Mouse (Mus musculus) myocyte (in vitro differentiated cells): Measurements from ENCODE around the gene 4930579F01Rik.

Experiments used
- CEBPB ChIP-seq: IDR thresholded peaks from 2 replicates; pipeline ENCODE4 v1.6.1; 2011; ENCODE audit warnings: mild to moderate bottlenecking, moderate library complexity; ENCODE audit not compliant: poor library complexity, insufficient read depth, severe bottlenecking
- E2F4 ChIP-seq: IDR thresholded peaks from one replicate; pipeline ENCODE4 v1.6.1; 2011; ENCODE audit warnings: mild to moderate bottlenecking, control low read depth, moderate library complexity; ENCODE audit not compliant: insufficient read depth
- MAX ChIP-seq: IDR thresholded peaks from one replicate; pipeline ENCODE4 v1.6.1; 2011; ENCODE audit warnings: low read depth, mild to moderate bottlenecking, control low read depth
- MYOD1 ChIP-seq, 3 experiments: IDR thresholded peaks; one replicate each; pipeline ENCODE4 v1.6.1; 2011; ENCODE audit warnings: control low read depth in 2 of 3, low read depth in 2 of 3, mild to moderate bottlenecking in 2 of 3, moderate library complexity in 1 of 3; ENCODE audit not compliant: insufficient read length in 2 of 3, control insufficient read depth in 1 of 3
- MYOG ChIP-seq, 3 experiments: IDR thresholded peaks; one replicate each; pipeline ENCODE4 v1.6.1; 2011; ENCODE audit warnings: control low read depth in 2 of 3, low read depth in 2 of 3, mild to moderate bottlenecking in 2 of 3; ENCODE audit not compliant: insufficient read length in 2 of 3, control insufficient read depth in 1 of 3, insufficient read depth in 1 of 3
- POLR2A ChIP-seq: IDR thresholded peaks from one replicate; pipeline ENCODE4 v1.6.1; 2011; ENCODE audit warnings: low read depth, mild to moderate bottlenecking, control low read depth, moderate library complexity; ENCODE audit not compliant: insufficient read length
- POLR2AphosphoS2 ChIP-seq: IDR thresholded peaks from one replicate; pipeline ENCODE4 v1.6.1; 2011; ENCODE audit warnings: low read depth, control low read depth; ENCODE audit not compliant: insufficient read length
- REST ChIP-seq: IDR thresholded peaks from one replicate; pipeline ENCODE4 v1.6.1; 2011; ENCODE audit warnings: mild to moderate bottlenecking, control low read depth, moderate library complexity; ENCODE audit not compliant: insufficient read depth, insufficient read length
- SRF ChIP-seq: IDR thresholded peaks from one replicate; pipeline ENCODE4 v1.6.1; 2011; ENCODE audit warnings: low read depth; ENCODE audit not compliant: control insufficient read depth, insufficient read length
- TCF12 ChIP-seq: IDR thresholded peaks from one replicate; pipeline ENCODE4 v1.6.1; 2011; ENCODE audit warnings: mild to moderate bottlenecking, control low read depth; ENCODE audit not compliant: poor library complexity, insufficient read depth, severe bottlenecking
- TCF3 ChIP-seq: IDR thresholded peaks from one replicate; pipeline ENCODE4 v1.6.1; 2011; ENCODE audit warnings: low read depth, control low read depth; ENCODE audit not compliant: insufficient read length
- USF1 ChIP-seq: IDR thresholded peaks from one replicate; pipeline ENCODE4 v1.6.1; 2011; ENCODE audit warnings: low read depth, mild to moderate bottlenecking, control low read depth, moderate library complexity

DNA sequence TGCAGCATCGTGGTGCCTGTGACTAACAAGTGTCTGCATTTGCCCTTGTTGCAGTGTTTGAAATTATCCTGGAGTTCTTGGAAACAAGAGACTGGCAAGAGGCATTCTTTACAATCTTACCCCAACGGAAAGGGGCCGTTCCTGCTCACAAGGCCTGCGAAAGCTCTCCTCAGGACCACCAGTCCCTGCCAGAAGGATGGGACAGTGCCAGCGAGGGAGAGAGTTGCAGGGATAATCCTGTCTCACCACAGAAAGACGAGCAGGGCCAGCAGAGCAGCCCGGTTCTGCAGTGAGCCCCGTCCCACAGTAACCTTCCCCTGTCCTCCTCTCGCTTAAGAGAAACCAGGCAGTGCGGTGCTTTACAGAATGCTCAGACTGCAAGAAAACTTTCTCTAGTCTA lies 37.0 kb downstream of the 4930579F01Rik start:
- TF ChIP-seq MAX (no peak), CEBPB (no peak), TCF12 (no peak), POLR2A (no peak), MYOG (IDR thresholded peaks at IDR 0.05; ENCODE audit: control insufficient read depth in 1 of 3, insufficient read depth in 1 of 3, insufficient read length in 2 of 3, low read depth in 2 of 3) (no peak), REST (no peak), POLR2AphosphoS2 (no peak), E2F4 (no peak), MYOD1 (IDR thresholded peaks at IDR 0.05; ENCODE audit: control insufficient read depth in 1 of 3, insufficient read length in 2 of 3, low read depth in 2 of 3) (no peak), SRF (no peak), TCF3 (no peak), USF1 (no peak)
